Mouse (Mus musculus): ENCODE results near the gene Sprr4. TPM values are rescaled to one million over a fixed set of nuclear protein-coding genes. Genes with fewer than 3 reads are reported as not detected.
"Not testable (repeated sequence)": the region's sequence is repeated elsewhere in the genome, so short reads cannot be mapped to it uniquely, and the experiment has no call there.

Sprr4 gene
- polyA plus RNA-seq (2012; ENCODE audit: insufficient read depth, insufficient read length, low replicate concordance, missing spikeins), result not detected in 2 replicates

DNA sequence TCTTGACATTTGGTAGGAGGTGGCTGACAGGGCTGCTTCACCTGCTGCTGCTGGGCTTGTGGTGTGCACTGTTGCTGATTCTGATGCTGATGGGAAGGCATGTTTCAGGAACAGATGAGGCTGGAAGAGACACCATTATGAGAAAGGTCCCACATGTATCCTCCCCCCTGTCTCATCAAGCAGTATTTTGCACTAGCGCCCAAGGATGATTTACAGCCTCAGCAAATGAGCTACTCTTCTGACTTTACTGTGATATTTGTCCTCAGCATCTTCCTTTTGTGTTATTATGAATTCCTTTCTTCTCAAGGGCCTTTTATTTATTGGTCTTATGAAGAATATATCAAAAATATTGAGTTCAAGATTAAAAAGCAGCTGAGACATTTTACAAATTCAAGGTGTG lies at the start of gene Sprr4:
TSS of gene Sprr4 (minus strand) at position 101 of the 400 bp plus-strand sequence.
- no peak within 1 kb of the TSS for H3K4me3 ChIP-seq (ENCODE audit: insufficient read depth, low read depth, low read length)
- no peak within 1 kb of the TSS for H3K27ac ChIP-seq (ENCODE audit: insufficient read depth, low read depth, low read length)
- TF ChIP-seq CTCF (IDR thresholded peaks at IDR 0.05; ENCODE audit: insufficient read depth, low read depth, low read length), result no peak
- TF ChIP-seq POLR2A (IDR thresholded peaks at IDR 0.05; ENCODE audit: insufficient read depth, low read depth, low read length), result no peak
- no peaks in the 10 kb centered on the region for H3K4me1 ChIP-seq (ENCODE audit: control insufficient read depth, insufficient read depth, low read length)
- WGBS, result 98% methylated on average over 1 of the region's 1 CpGs

GRCm38 (mm10) chr3:92534411-92534810 lies 34.1 kb upstream of the Sprr4 start, which contains the start of gene 2310046K23Rik:
TSS of gene 2310046K23Rik (minus strand) at chr3:92534511.
- Histone ChIP-seq H3K4me3 (ENCODE audit: insufficient read depth, low read depth, low read length) (no peak within 1 kb of the TSS), H3K27ac (ENCODE audit: insufficient read depth, low read depth, low read length) (no peak within 1 kb of the TSS), H3K4me1 (ENCODE audit: control insufficient read depth, insufficient read depth, low read length) (no peaks in the 10 kb centered on the region)
- no peak for TF ChIP-seq CTCF (IDR thresholded peaks at IDR 0.05; ENCODE audit: insufficient read depth, low read depth, low read length)
- no peak for TF ChIP-seq POLR2A (IDR thresholded peaks at IDR 0.05; ENCODE audit: insufficient read depth, low read depth, low read length)
- 90% methylated on average over 3 of the region's 3 CpGs for whole genome bisulfite sequencing

DNA sequence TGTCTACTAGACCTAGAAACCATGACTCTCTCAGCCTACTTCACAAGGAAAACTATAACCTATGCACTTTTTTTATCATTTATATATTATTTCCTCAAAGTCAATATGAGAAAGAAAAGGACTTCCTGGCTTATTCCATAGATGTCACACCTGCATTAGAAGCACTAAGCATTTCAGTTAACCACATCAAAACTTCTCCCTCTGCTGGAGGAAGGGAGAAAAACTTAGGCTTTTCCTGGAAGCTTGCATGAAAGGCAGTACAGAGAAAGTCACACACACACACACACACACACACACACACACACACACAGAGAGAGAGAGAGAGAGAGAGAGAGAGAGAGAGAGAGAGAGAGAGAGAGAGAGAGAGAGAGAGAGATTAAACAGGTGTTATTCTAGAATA lies 12.0 kb upstream of the Sprr4 start:
- TF ChIP-seq POLR2A (IDR thresholded peaks at IDR 0.05; ENCODE audit: insufficient read depth, low read depth, low read length) (no peak), CTCF (IDR thresholded peaks at IDR 0.05; ENCODE audit: insufficient read depth, low read depth, low read length) (no peak)
- no peaks in the 10 kb centered on the region for H3K4me1 ChIP-seq (ENCODE audit: control insufficient read depth, insufficient read depth, low read length)
- H3K4me3 ChIP-seq (ENCODE audit: insufficient read depth, low read depth, low read length), result no peak overlapping the region
- no peak overlapping the region for H3K27ac ChIP-seq (ENCODE audit: insufficient read depth, low read depth, low read length)

- Histone ChIP-seq H3K4me3 (ENCODE audit: insufficient read depth, low read depth, low read length) (no peak overlapping the region), H3K4me1 (ENCODE audit: control insufficient read depth, insufficient read depth, low read length) (no peaks in the 10 kb centered on the region), H3K27ac (ENCODE audit: insufficient read depth, low read depth, low read length) (no peak overlapping the region)
- no peak for TF ChIP-seq POLR2A (IDR thresholded peaks at IDR 0.05; ENCODE audit: insufficient read depth, low read depth, low read length)
- TF ChIP-seq CTCF (IDR thresholded peaks at IDR 0.05; ENCODE audit: insufficient read depth, low read depth, low read length), result no peak
Observed at GRCm38 (mm10) chr3:92510786-92511185, 10.5 kb upstream of the Sprr4 start.

DNA sequence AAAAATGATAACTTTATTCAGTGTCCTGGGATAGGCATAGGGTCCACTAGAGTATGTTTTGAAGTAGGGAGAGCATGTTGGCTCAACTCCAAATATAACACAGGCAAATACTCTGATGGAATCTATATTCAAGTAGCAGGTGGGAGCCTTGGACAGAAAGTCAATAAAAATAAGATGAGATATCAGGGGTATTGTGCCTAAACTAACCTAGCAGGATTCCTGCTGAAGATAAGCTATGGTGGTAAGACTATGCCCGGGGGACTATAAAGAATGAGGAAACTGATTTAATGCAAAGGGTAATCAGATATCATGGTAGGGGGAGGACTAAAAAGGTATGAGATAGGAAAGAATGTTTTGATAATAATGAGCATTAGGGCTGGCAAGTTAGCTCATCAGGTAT lies 7.9 kb upstream of the Sprr4 start:
- TF ChIP-seq CTCF (IDR thresholded peaks at IDR 0.05; ENCODE audit: insufficient read depth, low read depth, low read length), result no peak
- TF ChIP-seq POLR2A (IDR thresholded peaks at IDR 0.05; ENCODE audit: insufficient read depth, low read depth, low read length), result no peak
- WGBS, result 95% methylated on average over 1 of the region's 1 CpGs
- no peaks in the 10 kb centered on the region for H3K4me1 ChIP-seq (ENCODE audit: control insufficient read depth, insufficient read depth, low read length)
- H3K4me3 ChIP-seq (ENCODE audit: insufficient read depth, low read depth, low read length), result no peak overlapping the region
- H3K27ac ChIP-seq (ENCODE audit: insufficient read depth, low read depth, low read length), result no peak overlapping the region

DNA sequence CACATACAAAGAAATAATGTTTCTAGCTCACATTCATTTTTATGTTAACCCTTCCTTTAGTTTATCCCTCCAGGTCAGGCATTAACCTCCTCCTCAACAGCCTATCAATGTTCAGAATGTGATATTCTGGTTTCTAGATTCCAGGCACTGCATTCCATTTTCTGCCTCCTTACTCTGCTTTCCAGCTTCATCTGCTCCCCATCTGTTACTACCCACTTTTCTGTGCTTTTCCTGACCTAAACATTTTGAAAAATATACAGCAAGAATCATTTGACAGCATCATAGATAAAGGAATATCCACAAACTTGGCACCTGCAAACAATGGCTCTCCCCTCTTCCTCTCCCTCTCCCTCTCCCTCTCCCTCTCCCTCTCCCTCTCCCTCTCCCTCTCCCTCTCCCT lies 3.2 kb upstream of the Sprr4 start:
- TF ChIP-seq POLR2A (IDR thresholded peaks at IDR 0.05; ENCODE audit: insufficient read depth, low read depth, low read length) (no peak), CTCF (IDR thresholded peaks at IDR 0.05; ENCODE audit: insufficient read depth, low read depth, low read length) (no peak)
- no peak overlapping the region for H3K27ac ChIP-seq (ENCODE audit: insufficient read depth, low read depth, low read length)
- H3K4me3 ChIP-seq (ENCODE audit: insufficient read depth, low read depth, low read length), result no peak overlapping the region
- H3K4me1 ChIP-seq (ENCODE audit: control insufficient read depth, insufficient read depth, low read length), result no peaks in the 10 kb centered on the region

- not testable (repeated sequence) for H3K27ac ChIP-seq (ENCODE audit: insufficient read depth, low read depth, low read length); H3K4me3 ChIP-seq (ENCODE audit: insufficient read depth, low read depth, low read length)
Observed at GRCm38 (mm10) chr3:92490262-92490661, 10.0 kb downstream of the Sprr4 start.

DNA sequence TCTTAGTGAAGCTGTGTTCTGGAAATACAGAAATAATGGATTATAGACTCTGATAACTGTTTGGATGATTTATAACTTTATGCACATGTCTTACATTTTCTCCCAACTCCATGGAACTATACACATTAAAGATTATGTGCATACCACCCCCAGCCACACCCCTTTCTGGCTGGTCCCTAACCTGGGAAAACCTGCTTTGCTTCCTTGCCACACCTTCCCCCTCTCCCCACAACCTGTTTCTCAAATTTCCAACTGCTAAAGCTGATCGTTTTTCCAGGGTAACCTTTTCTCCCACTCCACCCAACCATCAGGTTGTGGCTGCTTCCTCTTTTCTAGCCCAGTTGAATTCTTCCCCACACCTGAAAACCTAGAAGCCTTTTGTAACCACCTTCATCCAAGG lies 14.0 kb downstream of the Sprr4 start:
- Histone ChIP-seq H3K4me3 (ENCODE audit: insufficient read depth, low read depth, low read length) (no peak overlapping the region), H3K27ac (ENCODE audit: insufficient read depth, low read depth, low read length) (no peak overlapping the region), H3K4me1 (ENCODE audit: control insufficient read depth, insufficient read depth, low read length) (no peaks in the 10 kb centered on the region)
- no peak for TF ChIP-seq CTCF (IDR thresholded peaks at IDR 0.05; ENCODE audit: insufficient read depth, low read depth, low read length)
- no peak for TF ChIP-seq POLR2A (IDR thresholded peaks at IDR 0.05; ENCODE audit: insufficient read depth, low read depth, low read length)
- 57% methylated on average over 1 of the region's 1 CpGs for WGBS

More at GRCm38 (mm10) chr3:92490262-92490661, 10.0 kb downstream of the Sprr4 start:
- H3K4me1 ChIP-seq (ENCODE audit: control insufficient read depth, insufficient read depth, low read length), result not testable (repeated sequence)

DNA sequence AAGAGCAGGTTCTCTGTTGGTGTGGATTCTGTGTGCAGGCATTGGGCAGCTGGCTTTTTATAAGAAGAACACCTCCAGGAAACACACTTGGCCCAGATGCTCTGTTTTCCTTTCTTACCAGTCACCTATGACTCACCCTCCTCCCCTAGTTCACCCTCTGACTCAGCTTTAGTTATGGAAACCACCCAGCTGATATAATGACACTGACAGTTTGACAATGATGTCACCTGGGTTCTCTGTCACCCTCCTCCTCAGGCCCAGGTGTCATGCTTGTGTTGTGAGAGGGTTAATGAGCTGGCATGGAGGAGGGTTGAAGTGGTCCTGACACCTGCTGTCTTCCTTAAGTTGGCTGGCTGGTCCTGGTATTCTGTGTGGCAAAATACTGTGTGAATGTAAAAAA lies 14.4 kb downstream of the Sprr4 start, which contains the start of gene Sprr1a:
TSS of gene Sprr1a (minus strand) at position 33 of the 400 bp plus-strand sequence.
- H3K27ac ChIP-seq (ENCODE audit: insufficient read depth, low read depth, low read length), result no peak within 1 kb of the TSS
- H3K4me3 ChIP-seq (ENCODE audit: insufficient read depth, low read depth, low read length), result no peak within 1 kb of the TSS
- no peak for TF ChIP-seq CTCF (IDR thresholded peaks at IDR 0.05; ENCODE audit: insufficient read depth, low read depth, low read length)
- no peak for TF ChIP-seq POLR2A (IDR thresholded peaks at IDR 0.05; ENCODE audit: insufficient read depth, low read depth, low read length)
- H3K4me1 ChIP-seq (ENCODE audit: control insufficient read depth, insufficient read depth, low read length), result no peaks in the 10 kb centered on the region

- not testable (repeated sequence) for H3K4me3 ChIP-seq (ENCODE audit: insufficient read depth, low read depth, low read length); H3K27ac ChIP-seq (ENCODE audit: insufficient read depth, low read depth, low read length)
Observed at GRCm38 (mm10) chr3:92481249-92481648, 19.0 kb downstream of the Sprr4 start.

More at GRCm38 (mm10) chr3:92481249-92481648, 19.0 kb downstream of the Sprr4 start:
- H3K4me1 ChIP-seq (ENCODE audit: control insufficient read depth, insufficient read depth, low read length), result not testable (repeated sequence)

All from olfactory bulb, adult 2 months (tissue).